Mouse (Mus musculus): ENCODE results near the gene Fads2.
"Not testable (repeated sequence)": the region's sequence is repeated elsewhere in the genome, so short reads cannot be mapped to it uniquely, and the experiment has no call there.

Gene Fads2

DNA sequence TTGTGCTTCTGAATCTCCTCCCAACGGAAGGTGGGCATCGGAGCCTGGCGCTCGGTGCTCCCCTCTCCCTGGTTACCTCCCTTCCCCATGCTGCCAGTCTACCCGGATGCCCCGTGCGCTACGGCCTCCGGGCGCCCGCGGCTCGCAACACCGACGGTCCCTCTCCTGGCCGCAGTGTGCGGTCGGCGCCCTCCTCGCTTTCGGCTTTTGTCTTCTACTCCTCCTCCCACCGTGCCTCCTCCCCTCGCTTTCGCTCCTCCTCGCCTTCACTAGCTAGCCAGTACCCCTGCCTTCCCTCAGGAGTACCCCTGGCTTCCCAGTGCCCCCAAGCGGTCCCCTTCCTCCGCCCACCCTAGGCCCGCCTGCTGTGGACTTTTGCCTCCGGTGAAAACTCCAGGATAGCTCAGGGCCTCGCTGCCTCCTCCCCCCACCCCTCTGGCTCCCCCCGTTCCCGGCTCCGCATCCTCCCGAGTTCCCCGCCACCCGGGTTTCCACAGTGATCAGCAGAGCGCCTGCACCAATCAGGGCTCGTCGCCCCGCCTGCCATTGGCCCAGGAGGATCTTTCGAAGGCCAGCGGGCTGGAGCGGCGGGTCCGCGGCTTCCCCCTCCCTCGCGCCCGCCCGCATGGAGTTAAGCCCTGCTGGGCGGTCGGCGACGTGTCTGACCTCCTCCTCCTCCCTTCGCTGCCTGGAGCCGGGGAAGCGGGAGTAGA lies at the start of gene Fads2:
Gene Fads2, minus strand, starts transcription at position 406 of the 713 bp plus-strand sequence.
- peak; percentile 72 for DNase-seq (ENCODE audit: low read depth)

- DNase-seq (ENCODE audit: low read depth), result no peak
These were observed 47.6 kb upstream of the Fads2 start for GRCm38 (mm10) chr19:10149189-10149588.

DNA sequence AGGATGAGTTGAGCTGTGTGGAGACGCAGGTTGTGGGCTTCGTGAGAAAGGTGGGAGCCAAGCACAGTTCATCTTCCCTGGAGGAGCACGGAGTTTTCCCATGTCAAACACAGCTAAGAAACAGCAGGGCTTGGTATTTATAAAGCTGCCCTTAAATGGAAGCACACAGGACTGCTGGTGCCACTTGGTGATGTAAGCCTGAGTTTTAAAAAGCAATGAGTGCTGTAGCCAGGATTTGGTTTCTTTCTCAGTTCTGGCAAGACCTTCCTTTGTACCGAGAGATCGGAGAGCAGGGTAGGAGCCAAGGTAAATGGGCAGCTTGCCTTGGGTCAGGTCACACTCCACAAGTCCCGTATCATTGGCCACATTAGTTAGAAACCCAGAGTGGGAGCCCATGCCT lies 47.0 kb upstream of the Fads2 start:
- no peak for DNase-seq (ENCODE audit: low read depth)

DNA sequence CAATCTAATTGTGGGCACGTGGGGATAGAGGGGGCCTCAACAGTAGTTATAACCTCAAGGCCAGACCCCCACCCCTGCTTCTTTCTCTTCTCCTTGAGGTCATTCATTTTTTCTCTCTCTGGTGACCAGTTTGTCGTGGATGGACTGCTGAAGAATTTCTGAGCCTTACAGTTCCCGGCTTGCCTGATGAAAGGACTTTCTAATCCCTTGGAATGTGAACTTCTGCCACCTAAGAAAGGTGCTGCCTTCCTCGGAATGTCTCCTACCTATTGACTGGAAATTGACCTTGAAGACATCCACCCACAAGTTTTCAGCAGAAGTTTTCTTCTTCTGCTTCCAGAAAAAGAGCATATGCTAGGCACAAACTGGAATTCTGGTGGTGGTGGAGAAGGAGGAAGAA lies 42.9 kb upstream of the Fads2 start:
- DNase-seq (ENCODE audit: low read depth), result no peak

DNA sequence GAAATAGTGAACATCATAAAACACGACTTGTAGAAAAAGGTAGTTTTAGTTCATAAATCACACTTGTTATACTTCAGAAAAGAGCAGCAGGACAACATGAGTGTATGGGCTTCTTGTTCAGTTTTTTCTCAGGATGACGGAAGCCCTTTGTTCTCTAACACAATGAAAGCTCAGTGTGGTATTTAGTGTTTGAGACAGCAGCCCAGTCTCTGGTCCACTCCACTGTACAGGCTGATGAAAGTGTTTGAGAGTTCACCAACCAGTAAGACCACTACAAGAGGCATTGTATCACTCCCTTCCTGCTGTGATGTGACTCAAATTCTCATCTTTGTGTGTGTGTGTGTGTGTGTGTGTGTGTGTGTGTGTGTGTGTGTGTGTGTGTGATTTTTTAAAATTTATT lies 42.1 kb upstream of the Fads2 start:
- no peak for DNase-seq (ENCODE audit: low read depth)

DNA sequence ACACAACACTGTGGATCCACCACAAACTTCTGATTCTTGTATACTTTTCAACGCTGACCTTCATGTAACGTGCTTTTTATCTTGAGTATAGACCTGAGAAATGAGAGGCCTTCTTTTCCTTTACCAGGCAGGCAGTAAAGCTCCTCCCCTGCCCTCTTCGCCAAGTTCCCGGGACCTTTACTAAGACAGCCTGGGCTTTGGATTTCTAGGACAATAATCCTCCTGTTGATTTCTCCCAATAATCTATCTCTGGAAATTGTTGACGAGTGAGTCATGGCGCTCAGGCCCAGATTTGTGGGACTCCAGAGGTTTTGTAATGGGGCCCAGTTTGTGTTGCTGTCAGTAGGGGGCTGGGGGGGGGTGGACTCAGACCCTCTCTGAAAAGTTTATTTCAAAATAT lies 38.2 kb upstream of the Fads2 start:
- no peak for DNase-seq (ENCODE audit: low read depth)

GRCm38 (mm10) chr19:10137423-10137822 lies 35.9 kb upstream of the Fads2 start:
- no peak for DNase-seq (ENCODE audit: low read depth)

DNA sequence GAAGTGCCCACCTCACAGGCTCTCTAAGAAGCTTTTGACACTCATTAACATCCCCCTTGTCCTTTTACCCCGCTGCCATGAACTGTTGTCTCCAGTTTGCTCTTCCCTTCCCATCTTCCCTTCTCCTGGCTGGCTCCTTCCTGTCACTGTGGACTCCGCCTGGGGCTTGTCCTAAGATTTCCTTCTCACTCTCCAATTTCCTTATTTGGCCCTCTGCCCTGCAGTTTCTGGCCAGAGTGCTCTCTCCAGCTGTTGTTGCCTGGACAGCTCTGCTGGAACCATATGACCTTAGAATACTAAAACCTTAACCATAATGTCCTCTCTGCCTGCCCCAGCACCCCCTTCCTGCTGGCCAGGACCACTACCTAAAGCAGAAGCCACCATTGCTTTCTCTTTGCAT lies 33.1 kb upstream of the Fads2 start:
- no peak for DNase-seq (ENCODE audit: low read depth)

DNA sequence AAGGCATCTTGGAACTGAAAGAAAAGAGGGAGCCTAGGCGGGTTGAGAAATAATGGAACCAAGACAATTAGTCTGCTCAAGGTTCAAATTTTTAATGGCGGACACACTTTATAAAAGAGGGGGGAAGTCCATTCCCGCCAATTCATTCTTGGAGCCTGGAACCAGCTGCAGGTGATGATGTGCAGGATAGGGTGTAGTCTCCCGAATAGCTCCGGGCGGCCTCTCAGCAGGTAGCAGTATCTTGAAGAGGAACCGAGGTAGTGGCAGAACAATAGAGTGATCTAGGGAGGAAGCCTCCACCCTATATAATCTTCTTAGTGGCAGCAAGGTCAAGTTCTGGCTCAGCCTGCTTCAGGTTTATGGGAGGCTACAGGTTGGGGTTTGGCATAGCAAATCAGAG lies 28.0 kb upstream of the Fads2 start:
- DNase-seq (ENCODE audit: low read depth), result not testable (repeated sequence)

- DNase-seq (ENCODE audit: low read depth), result no peak
These were observed 25.1 kb upstream of the Fads2 start for GRCm38 (mm10) chr19:10126479-10127250.

DNA sequence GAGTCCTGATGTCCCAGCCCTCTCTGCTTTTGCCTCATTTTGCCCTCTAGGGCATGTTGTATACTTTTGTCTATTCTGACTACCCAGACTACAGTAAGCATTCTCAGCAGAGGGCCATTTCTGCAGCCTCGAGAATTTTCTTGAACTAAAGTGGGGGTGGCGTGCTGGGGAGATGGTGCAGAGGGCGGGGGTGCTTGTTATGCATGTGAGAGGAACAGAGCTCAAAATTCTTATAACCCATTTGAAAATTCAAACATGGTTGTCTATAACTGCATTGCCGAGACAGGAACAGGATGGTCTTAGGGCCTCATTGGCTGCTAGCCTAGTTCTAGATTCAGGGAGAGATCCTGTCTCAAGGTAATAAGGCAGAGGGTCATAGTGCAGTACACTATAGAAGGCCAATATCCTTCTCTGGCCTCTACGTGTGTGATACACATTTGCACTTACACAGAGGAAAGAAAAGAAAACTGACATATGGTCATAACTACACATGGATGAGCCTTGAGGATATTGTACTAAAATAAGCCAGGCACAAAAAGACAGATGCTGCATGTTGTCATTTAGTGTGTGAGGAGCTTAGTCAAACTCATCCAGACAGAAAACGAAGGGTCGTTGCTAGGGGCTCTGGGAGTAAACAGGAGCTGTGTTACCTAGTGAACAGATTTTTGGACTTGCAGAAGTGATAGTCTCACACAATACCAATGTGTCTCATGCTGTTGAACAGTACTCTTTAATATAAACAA lies 22.5 kb upstream of the Fads2 start:
- no peak for DNase-seq (ENCODE audit: low read depth)

DNA sequence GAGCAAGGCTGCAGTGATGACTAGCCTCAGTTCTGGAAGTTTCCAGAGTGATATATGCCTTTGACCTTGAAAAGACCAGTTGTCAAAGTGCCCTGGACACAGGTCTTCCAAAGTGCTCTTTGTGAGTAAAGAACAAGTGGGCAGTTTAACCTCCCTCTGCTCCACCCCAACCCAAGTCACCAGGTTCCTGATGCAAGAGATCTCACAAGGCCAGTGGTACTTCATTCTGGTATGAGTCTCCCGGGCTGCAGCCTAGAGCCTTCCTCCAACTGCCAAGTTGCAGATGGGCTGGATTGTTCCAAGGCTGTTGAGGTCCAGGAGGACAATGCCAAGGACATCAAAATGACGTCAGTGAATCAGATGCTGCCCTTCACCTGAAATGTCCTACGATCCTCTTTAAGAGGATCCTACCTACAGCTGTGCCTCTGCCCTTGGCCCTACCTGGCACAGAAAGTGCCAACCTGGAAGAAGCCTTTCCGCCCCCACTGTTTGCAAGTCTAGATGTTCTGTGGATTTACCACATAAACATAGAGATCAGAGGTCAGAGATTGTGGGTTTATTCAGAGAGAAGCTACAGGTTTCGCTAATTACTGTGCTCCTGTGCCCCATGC lies 20.6 kb upstream of the Fads2 start:
- DNase-seq (ENCODE audit: low read depth), result no peak

GRCm38 (mm10) chr19:10116641-10117040 lies 15.1 kb upstream of the Fads2 start:
- DNase-seq (ENCODE audit: low read depth), result no peak

DNA sequence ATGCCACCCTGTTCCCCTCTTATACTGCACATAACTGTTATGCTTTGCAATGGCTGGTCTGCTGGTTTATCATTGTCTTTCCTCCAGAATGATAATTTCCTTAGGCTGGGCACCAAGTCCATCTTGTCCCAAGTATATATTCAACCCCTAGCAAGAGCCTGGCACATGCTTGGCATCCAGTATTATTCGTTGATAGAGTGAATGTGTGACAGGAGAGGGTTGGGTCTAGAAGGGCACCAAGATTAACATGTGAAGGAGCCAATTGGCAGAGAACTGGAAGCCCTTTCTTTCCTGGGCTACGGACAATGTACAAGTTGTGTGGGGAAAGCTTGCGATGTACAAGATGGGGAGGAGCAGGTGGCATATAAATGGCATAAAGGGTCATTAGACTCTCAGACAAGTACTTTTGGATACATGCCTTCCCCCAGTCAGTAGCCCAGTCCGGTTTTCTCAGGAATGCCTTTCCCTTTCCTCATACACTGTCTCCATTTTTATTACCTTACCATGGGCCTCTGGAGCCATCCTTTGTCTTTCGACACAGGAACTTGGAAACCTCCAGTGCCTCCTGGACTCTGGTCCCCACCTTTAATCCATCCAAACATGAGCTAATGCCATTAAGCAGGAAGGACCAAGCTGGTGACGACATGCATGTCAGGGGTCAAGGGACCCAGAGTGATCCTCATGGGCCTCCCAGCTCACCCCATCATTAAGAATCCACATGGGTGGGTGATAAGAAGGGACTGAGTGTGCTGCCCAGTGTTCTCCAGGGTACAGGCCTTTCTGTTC lies 14.0 kb upstream of the Fads2 start:
- no peak for DNase-seq (ENCODE audit: low read depth)

DNA sequence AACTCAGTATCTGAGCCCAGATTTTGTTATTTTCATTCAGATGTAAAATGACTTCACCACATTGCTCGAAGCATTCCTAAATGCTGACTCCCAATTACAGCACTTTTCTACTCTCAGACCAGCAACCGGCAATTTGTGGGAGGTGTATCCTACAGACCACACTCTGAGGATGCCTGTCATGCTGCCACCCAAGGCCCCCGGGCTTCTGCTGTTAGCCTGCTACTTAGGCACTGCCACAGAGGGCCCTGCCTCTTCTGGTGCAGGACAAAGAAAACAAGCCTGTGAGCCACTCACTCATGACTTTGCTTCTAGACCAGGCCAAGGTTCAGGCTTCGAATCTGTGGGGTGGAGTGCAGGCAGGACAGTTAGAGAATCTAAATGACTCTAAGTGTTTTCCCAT lies 11.4 kb upstream of the Fads2 start:
- no peak for DNase-seq (ENCODE audit: low read depth)

DNA sequence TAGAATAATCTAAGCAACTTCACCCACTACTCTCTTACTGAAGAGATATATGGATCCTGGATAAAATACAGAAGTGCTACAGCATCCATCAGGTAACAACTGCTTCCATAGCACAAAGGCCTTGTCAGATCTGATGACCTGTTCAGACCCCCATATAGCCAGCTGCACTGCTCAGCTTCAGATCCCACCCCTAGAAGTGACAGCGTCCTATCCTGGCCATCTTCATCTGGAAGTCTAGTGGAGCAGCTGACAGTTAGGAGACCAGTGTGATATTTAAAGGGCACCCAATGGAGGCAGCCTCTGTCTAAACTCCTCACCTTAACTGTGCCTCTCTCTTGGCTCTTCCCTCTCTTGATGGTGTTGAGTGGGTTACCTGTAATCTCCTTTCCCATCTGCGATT lies 7.1 kb upstream of the Fads2 start:
- DNase-seq (ENCODE audit: low read depth), result no peak

GRCm38 (mm10) chr19:10108129-10108528 lies 6.6 kb upstream of the Fads2 start:
- no peak for DNase-seq (ENCODE audit: low read depth)

GRCm38 (mm10) chr19:10107051-10107611 lies 5.6 kb upstream of the Fads2 start:
- no peak for DNase-seq (ENCODE audit: low read depth)

- no peak for DNase-seq (ENCODE audit: low read depth)
These were observed 5.1 kb upstream of the Fads2 start for GRCm38 (mm10) chr19:10106634-10107033.

DNA sequence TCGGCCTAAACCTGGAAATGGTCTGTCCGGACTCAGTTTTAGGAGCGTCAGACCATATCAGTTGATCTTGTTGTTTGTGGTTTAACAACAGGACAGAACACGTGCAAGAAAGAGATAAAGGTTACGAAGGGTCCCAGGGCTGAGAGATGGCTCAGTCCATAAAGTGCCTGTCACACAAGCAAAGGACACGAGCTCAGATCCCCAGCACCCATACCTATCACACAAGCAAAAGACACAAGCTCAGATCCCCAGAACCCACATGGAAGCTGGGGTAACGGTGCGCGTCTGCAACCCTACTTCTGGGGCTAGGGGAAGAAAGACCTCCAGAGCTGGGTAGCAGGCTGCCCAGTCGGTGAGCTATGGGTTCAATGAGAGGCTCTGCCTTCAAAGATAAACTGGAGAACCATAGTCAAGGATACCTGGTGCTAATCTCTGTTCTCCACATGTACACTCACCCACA lies 3.5 kb upstream of the Fads2 start:
- peak; percentile 51 for DNase-seq (ENCODE audit: low read depth)

DNA sequence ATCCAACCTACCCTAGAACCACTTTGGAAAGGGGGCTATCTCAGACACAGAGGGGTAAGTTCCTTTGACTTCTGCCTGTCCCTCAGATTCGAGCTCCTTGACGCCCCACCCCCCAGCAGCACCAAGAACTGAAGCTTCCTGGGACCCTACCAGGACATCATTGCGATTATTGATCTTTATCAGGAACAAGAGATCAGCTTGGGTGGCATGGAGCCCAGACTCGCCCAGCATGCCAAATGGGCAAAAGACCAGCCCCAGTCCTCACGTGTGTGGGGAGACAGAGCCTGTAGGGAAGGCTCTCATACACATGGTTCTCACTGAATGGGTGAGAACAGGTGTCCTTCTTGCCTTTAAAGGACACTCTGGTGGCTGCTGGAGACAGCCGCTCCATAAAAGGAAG lies 2.7 kb upstream of the Fads2 start:
- DNase-seq (ENCODE audit: low read depth), result no peak

Data from c-Kit-positive CD71-positive TER-119-negative erythroid progenitor cells, embryonic 14.5 days (primary cell).